Mouse (Mus musculus) C2C12 (cell line): ENCODE measurements around the gene Wnt1. TPM values are rescaled to one million over a fixed set of nuclear protein-coding genes. Genes with fewer than 3 reads are reported as not detected.

Experiments
- H3K27me3 ChIP-seq: one replicate; pipeline ENCODE4 v1.6.1; 2011; ENCODE audit not compliant: control insufficient read depth, insufficient read depth, insufficient read length
- H3K36me3 ChIP-seq: one replicate; pipeline ENCODE4 v1.6.1; 2011; ENCODE audit not compliant: control insufficient read depth, insufficient read depth
- H3K4me3 ChIP-seq: one replicate; pipeline ENCODE4 v1.5.1; 2011; ENCODE audit warnings: mild to moderate bottlenecking, control low read depth; ENCODE audit not compliant: poor library complexity, insufficient read depth, severe bottlenecking
- H3K79me2 ChIP-seq: one replicate; pipeline ENCODE4 v1.6.1; 2011; ENCODE audit not compliant: control insufficient read depth, insufficient read depth
- H3K79me3 ChIP-seq: one replicate; pipeline ENCODE4 v1.6.1; 2011; ENCODE audit warnings: low read depth, control low read depth
- H3ac ChIP-seq: one replicate; pipeline ENCODE3; 2011; ENCODE audit warnings: low read depth; ENCODE audit not compliant: control insufficient read depth, insufficient read length
- CEBPB ChIP-seq: IDR thresholded peaks from one replicate; pipeline ENCODE4 v1.6.1; 2011; ENCODE audit warnings: low read depth, mild to moderate bottlenecking, control low read depth, moderate library complexity
- CTCF ChIP-seq: IDR thresholded peaks from one replicate; pipeline ENCODE4 v1.5.1; 2011; ENCODE audit not compliant: control insufficient read depth, insufficient read depth, insufficient read length
- FOSL1 ChIP-seq: IDR thresholded peaks from one replicate; pipeline ENCODE4 v1.8.0; 2011; ENCODE audit warnings: mild to moderate bottlenecking, low read length; ENCODE audit not compliant: poor library complexity, insufficient read depth, severe bottlenecking
- MAX ChIP-seq: IDR thresholded peaks from one replicate; pipeline ENCODE4 v1.6.1; 2011; ENCODE audit warnings: mild to moderate bottlenecking, control low read depth
- MYOD1 ChIP-seq: IDR thresholded peaks from one replicate; pipeline ENCODE4 v1.6.1; 2011; ENCODE audit warnings: low read depth; ENCODE audit not compliant: control insufficient read depth, insufficient read length
- MYOG ChIP-seq: IDR thresholded peaks from one replicate; pipeline ENCODE4 v1.6.1; 2011; ENCODE audit not compliant: control insufficient read depth, insufficient read length; ENCODE audit errors: extremely low read depth
- USF1 ChIP-seq: IDR thresholded peaks from one replicate; pipeline ENCODE4 v1.6.1; 2011; ENCODE audit warnings: low read depth, mild to moderate bottlenecking, control low read depth, moderate library complexity
- polyA plus RNA-seq: library from polyadenylated mRNA; unstranded; fragments of >200 nt; fragmentation: generic; extraction: Trizol; gene quantifications from one replicate; pipeline ENCODE4 v1.2.1, GENCODE M21; 2012; ENCODE audit warnings: missing spikeins

The Wnt1 gene
- polyA plus RNA-seq, 1 experiment, result 0.09 TPM

- H3K4me3 ChIP-seq, result no peak overlapping the region
Measured at GRCm38 (mm10) chr15:98780573-98780972, 9.1 kb upstream of the Wnt1 start.

GRCm38 (mm10) chr15:98781166-98781565 is 8.5 kb upstream of the Wnt1 start:
- no peak for TF ChIP-seq USF1
- TF ChIP-seq CTCF, result no peak
- TF ChIP-seq MYOG, result no peak
- no peak for TF ChIP-seq MYOD1
- TF ChIP-seq FOSL1, result no peak
- TF ChIP-seq MAX, result no peak
- no peak for TF ChIP-seq CEBPB
- peaks cover 17% of the 10 kb centered on the region for H3K79me2 ChIP-seq
- no peak overlapping the region for H3K4me3 ChIP-seq
- peaks cover 4% of the 10 kb centered on the region for H3K79me3 ChIP-seq
- no peak overlapping the region for H3ac ChIP-seq
- no peaks in the 10 kb centered on the region for H3K27me3 ChIP-seq
- peaks cover 5% of the 10 kb centered on the region for H3K36me3 ChIP-seq

More at GRCm38 (mm10) chr15:98780573-98780972, 9.1 kb upstream of the Wnt1 start:
- no peak overlapping the region for H3ac ChIP-seq
- TF ChIP-seq MYOG (no peak), USF1 (no peak), FOSL1 (peak; percentile 75), CEBPB (peak; percentile 42), CTCF (peak; percentile 55), MAX (no peak), MYOD1 (no peak)
- H3K79me2 ChIP-seq, result peaks cover 23% of the 10 kb centered on the region
- peaks cover 4% of the 10 kb centered on the region for H3K79me3 ChIP-seq
- H3K36me3 ChIP-seq, result peaks cover 5% of the 10 kb centered on the region
- H3K27me3 ChIP-seq, result no peaks in the 10 kb centered on the region

- Histone ChIP-seq H3K4me3 (no peak overlapping the region), H3K79me2 (no peaks in the 10 kb centered on the region), H3ac (no peak overlapping the region), H3K79me3 (no peaks in the 10 kb centered on the region), H3K27me3 (peaks cover 17% of the 10 kb centered on the region), H3K36me3 (no peaks in the 10 kb centered on the region)
- TF ChIP-seq MYOG, result no peak
- TF ChIP-seq CTCF, result peak; percentile 21
- no peak for TF ChIP-seq FOSL1
Measured at GRCm38 (mm10) chr15:98785744-98786143, 3.9 kb upstream of the Wnt1 start.

GRCm38 (mm10) chr15:98787930-98788329 is 1.7 kb upstream of the Wnt1 start:
- Histone ChIP-seq H3K79me2 (no peaks in the 10 kb centered on the region), H3K79me3 (no peaks in the 10 kb centered on the region), H3K4me3 (no peak overlapping the region), H3K36me3 (no peaks in the 10 kb centered on the region), H3K27me3 (peaks cover 38% of the 10 kb centered on the region), H3ac (no peak overlapping the region)
- TF ChIP-seq CEBPB, result no peak
- peak; percentile 81 for TF ChIP-seq CTCF

DNA sequence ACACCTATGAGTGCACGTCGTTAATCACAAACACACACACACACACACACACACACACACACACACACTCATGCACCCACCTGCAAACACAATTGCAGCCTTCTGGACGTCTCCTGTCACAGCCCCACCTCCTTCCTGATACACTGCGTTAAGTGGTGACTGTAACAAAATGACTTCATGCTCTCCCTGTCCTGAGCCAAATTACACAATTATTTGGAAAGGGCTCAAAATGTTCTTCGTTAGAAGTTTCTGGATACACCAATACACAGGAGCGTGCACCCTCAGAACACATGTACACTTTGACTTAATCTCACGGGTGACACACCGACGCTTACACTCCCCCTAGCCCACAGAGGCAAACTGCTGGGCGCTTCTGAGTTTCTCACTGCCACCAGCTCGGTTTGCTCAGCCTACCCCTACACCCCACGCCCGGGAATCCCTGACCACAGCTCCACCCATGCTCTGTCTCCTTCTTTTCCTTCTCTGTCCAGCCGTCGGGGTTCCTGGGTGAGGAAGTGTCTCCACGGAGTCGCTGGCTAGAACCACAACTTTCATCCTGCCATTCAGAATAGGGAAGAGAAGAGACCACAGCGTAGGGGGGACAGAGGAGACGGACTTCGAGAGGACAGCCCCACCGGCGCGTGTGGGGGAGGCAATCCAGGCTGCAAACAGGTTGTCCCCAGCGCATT is 541 bp upstream of the Wnt1 start:
- TF ChIP-seq FOSL1 (no peak), MAX (no peak), USF1 (no peak), MYOG (no peak), CTCF (no peak), MYOD1 (no peak), CEBPB (peak; percentile 61)
- H3K27me3 ChIP-seq, result peaks cover 44% of the 10 kb centered on the region
- no peaks in the 10 kb centered on the region for H3K36me3 ChIP-seq
- no peaks in the 10 kb centered on the region for H3K79me2 ChIP-seq
- H3ac ChIP-seq, result no peak overlapping the region
- H3K79me3 ChIP-seq, result no peaks in the 10 kb centered on the region
- H3K4me3 ChIP-seq, result no peak overlapping the region

DNA sequence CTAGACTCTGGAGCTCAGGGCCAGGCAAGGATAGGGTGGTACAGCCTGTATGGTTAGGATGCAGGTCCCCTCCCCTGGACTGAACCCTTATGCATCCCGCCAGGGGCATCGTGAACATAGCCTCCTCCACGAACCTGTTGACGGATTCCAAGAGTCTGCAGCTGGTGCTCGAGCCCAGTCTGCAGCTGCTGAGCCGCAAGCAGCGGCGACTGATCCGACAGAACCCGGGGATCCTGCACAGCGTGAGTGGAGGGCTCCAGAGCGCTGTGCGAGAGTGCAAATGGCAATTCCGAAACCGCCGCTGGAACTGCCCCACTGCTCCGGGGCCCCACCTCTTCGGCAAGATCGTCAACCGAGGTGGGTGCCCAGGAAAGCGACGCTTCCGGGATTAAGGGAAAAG is 1.1 kb downstream of the Wnt1 start:
- no peaks in the 10 kb centered on the region for H3K79me2 ChIP-seq
- H3ac ChIP-seq, result peak overlapping the region; percentile 6
- H3K27me3 ChIP-seq, result peaks cover 48% of the 10 kb centered on the region
- H3K79me3 ChIP-seq, result no peaks in the 10 kb centered on the region
- TF ChIP-seq FOSL1 (no peak), CTCF (no peak), MAX (no peak), MYOG (no peak), CEBPB (no peak), USF1 (no peak), MYOD1 (no peak)
- no peak overlapping the region for H3K4me3 ChIP-seq
- H3K36me3 ChIP-seq, result no peaks in the 10 kb centered on the region
